Mouse (Mus musculus) adrenal gland, adult 18-20 months (tissue): ENCODE results near the gene Hsf5. TPM values are rescaled to one million over a fixed set of nuclear protein-coding genes. Genes with fewer than 3 reads are reported as not detected.

Experiments used
- DNase-seq, 2 experiments: peaks; one replicate each; pipeline ENCODE4 v3.0.0; 2021 to 2022; ENCODE audit warnings: low spot score in 2 of 2
- total RNA-seq, 2 experiments: library from RNA; stranded (reverse); gene quantifications; 1 replicate in 1 of 2; 2 replicates in 1 of 2; pipeline ENCODE4 v1.2.3; 2021

The Hsf5 gene
- total RNA-seq, 2 experiments from 2014 or later, result 0.06 to 0.07 TPM

DNA sequence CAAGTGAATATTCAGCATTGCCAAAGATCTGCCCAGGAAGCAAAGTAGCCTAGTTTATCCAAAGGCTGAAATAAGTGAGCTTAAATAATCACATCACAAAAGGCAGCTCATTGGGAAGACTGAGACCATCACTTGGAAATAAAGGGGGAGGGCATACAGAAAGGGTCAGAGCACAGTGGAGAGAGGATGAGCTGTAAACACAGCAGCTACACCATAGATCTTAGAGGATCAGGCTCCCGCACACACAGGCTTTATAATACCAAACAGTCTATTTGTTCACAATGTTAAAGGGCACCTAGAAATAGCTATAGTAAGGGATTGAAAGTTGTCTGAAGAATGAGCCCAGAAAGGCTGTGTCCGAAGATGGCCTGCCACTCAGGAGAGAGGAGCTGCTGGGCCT, 21.8 kb downstream of the Hsf5 start:
- no peak for DNase-seq

DNA sequence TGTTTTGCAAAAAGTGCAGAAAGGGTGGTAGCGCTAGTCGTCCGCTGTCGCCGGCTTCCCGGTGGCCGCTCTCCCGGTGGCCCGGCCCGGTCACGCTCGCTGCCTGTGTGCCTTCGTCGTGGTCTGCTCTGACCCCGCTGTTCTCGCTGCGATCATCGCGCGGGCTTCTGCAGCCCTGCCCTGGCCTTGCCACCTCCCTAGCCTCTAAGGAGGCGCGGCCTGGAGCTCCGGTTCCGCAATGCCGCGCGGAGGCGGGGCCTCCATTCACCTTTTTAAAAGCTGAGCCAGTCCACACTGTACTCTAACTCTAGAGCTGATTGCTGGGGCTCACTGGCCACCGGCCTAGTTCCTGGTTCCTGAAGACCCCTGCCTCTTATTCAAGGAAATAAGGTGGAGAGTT, 22.2 kb downstream of the Hsf5 start:
- DNase-seq, result peak; percentile 66 to 72

DNA sequence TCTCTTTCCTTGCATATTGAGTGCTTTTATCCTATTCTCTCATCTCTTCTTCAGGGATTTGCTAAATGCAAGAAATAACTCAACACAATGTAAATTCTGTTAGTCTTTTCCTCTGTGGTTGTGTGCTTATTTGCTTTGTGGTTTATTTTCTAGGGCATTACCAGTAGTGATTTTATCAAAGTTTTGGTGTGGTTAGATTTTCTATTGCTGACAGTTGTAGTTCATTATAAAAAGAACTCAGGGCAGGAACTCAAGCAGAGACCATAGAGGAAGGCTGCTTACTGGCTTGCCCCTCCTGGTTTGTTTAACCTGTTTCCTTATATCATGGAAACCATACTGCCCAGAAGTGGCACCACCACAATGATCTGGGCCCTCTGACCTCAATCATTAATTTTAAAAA, 25.9 kb downstream of the Hsf5 start:
- no peak for DNase-seq

DNA sequence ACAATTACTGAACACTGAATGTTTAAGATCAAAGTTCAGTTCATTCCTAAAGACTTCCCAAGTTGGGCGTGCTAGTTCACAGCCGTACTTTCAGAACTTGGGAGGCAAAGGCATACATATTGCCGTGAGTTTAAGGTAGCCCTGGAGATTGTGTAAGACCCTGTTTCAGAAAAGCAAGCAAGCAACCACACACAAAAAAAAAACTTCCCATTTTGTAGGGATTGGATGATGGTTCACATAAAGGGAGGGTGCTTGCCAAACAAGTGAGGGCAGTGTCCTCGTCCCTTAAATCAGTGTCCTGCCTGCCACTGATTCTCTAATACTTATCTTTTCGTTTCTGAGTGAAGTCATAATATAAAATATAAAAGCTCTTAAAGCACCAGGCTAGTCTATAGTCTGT, 37.7 kb downstream of the Hsf5 start:
- DNase-seq, result no peak

DNA sequence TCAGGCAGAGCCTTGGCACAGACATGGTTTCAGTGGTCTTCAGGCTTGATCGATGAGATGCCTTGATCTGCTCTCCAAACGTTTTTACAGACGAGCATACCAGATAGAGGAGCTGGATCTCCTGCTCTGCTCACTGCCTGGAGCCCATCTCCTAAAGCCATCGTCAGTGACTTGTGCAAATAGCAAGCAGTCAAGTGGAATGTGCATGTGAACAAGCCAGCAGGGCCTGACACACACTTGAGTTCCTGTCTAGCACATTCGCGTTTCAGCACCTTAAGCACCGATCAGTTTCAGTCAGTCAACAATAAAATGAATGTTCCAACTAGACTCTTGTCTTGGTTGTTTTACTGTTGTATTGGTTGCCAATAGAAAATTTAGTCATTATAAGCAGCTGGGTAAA, 42.3 kb downstream of the Hsf5 start:
- no peak for DNase-seq

DNA sequence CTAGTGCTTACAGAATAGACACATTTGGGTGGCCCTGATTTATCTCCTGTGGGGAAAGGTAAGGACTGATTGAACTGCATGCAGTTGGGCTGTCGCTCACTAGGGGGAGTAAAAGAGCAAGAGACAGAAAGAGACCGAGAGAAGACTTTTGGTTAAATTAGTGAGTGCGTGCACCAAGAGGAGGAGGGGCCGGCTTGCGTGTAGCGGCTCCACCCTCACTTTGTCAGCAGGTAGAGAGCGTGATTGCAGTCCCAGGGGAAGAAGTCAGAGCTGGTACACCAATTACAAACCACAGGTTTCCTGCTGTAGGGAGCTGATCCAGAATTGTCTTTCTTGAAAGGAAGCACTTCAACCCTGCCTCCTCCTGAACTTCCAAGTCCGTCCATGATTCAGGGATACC, 45.4 kb downstream of the Hsf5 start, which contains the start of gene Rnf43:
Gene Rnf43 (plus strand): TSS at position 316 of the 400 bp plus-strand sequence.
- DNase-seq, result peak; percentile 81

DNA sequence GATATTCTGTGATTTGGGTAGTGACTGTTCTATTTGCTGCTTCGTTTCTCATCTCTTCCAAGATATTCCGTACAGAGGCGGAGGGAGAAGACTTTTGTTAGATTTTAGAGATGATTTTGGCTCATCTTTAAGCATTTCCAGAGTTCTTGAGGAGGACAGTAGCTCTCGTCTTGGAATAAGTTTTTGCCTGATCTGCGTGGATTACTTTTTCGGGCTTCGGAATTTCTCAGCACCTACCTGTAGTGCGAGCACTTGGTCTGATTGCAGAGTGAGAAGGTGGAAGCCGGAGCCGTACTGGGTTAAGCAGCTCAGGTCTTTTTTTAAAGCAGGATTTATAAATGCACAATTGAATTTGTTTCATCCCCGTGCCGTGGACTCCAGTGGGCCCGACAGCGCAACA, 45.9 kb downstream of the Hsf5 start:
- no peak for DNase-seq

DNA sequence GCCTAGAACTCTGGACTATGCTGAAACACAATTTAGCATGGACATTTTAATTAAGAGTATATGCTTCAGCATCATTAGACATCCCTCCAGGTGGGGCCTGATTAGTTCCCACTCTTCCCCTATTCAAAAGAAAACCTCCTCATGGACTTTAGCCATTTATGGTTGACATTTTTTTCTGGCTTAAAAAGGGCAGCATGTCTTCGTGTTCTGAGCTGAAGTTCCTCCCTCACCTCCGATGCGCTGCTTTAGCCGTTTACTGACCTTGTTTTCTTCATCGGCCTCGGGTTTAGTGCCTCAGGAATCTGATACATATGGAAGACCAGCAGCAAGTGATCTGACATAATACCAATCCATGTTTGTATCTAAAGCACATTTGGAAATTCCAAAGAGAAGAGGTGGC, 47.0 kb downstream of the Hsf5 start:
- no peak for DNase-seq

DNA sequence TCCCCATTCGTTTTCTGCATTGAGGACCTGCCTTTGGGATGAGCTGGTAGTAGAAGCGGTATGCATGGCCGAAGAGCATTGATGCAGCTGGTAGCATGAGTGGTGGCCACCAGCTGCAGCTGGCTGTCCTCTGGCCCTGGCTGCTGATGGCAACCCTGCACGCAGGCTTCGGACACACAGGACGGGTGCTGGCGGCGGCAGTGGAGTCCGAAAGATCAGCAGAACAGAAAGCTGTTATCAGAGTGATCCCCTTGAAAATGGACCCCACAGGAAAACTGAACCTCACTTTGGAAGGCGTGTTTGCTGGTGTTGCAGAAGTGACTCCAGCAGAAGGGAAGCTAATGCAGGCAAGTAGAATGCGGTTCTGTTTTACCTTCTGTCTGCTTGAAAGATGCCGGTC, 47.6 kb downstream of the Hsf5 start:
- DNase-seq, result no peak

DNA sequence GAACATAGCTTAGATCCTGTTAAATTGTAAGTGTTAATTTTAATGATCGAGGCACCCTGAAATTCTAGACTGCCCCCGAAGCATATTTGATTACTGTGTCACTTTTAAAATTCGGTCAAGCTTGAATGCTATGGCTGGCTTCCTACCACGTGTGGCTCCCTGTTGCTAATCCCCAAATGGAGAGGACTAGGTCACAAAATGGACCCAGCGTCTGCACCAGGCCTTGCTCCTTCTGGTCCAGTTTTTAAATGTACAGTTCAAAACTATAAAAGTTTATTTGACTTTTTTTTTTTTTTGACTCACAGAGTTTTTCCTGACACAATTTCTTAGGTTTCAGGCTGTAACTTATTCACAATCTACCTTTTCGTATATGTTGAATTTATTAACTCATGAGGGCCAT, 48.3 kb downstream of the Hsf5 start:
- DNase-seq, result no peak

DNA sequence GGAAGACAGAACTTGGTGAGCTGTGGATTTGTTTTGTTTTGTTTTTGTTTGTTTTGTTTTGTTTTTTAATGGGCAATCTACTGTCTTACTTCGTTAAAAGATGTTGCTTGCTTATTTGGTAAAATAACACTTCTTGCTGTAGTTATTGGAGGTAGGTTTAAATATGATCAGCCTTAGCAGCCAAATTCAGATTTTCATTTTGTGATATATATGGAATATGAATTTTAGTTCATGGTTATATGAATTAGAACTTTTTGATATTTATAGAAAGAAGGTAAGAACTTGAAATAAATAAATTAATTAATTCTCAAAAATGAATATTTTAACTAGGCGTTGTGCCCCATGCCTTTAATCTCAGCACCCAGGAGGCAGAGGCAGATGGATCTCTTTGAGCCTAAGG, 48.7 kb downstream of the Hsf5 start:
- no peak for DNase-seq

DNA sequence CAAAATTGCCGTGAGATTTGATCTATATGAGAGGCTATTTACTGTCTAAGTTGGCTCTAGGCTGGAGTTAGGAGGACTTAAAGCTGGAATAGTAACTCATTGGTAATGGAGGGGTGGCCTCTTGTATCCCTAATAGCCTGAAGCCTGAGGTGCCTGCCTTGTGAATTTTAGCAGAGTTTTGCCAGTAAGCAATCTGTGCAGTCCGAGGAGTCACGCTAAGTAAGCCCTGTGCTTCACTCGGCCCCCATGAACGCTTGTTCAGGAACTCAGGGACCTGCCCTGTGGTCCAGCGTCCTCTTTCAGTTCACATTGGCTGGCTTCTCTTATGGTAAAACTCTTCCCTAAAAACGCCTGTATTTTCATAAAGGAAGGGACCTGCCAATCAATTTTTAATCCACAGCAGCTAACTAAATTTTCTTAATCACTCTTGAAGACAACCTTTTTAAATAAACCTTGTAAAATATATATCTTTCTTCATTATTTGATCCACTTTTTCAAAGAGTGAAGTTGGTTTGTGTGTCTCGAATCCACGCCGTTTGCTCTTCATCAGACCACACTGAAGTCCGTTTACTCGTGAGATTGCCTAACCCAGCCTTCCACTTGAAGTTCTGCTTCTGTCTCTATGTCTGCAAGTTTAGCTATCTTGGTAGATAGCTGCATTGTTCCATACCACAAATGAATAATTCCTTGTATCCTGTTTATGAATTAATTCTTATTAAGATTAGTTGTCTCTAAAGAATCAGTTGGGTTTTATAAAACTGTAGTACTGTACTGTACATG, 49.5 kb downstream of the Hsf5 start:
- no peak for DNase-seq

DNA sequence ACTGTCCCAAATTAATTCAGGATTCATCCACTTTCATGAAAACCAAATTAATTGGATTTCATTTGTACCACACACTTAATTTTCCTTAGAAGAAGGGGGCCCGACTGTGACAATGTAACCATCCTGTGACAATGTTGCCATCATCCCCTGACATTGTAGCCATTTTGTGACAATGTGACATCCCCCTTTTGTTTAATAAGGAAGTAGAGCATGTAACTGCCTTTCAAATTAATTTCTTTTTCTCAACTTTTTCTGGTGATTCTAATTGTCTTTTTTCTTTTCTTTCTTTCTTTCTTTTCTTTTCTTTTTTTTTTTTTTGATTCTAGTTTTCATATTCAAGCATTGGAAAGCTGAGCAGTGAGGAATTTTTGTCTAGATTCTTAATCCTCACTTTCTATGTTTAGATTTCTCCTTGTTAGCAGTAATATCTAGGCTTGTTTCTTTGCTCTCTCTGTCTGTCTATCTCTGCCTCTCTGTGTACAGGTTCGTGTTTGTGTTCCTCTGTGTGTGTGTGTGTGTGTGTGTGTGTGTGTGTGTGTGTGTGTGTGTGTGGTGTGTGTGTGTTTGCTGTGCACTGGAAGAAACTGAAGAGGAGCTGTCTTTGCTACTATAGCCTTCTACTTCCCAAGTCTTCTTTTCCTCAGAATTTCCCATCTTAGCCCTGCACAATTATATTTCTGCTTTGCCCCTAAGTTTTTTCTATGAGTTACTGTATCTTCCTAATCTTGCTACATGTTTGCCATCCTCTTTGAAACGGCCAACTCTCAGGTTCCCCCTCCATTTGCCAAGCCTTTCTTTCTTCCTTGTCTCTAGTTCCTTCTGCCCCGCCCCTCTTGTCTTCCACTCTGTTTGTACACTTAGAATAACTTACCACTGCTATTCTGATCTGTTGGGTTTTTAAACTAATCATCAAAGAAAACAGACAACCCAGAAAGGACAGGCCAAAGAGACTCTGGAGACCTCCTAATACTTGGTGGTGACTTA, 50.4 kb downstream of the Hsf5 start:
- DNase-seq, result no peak

DNA sequence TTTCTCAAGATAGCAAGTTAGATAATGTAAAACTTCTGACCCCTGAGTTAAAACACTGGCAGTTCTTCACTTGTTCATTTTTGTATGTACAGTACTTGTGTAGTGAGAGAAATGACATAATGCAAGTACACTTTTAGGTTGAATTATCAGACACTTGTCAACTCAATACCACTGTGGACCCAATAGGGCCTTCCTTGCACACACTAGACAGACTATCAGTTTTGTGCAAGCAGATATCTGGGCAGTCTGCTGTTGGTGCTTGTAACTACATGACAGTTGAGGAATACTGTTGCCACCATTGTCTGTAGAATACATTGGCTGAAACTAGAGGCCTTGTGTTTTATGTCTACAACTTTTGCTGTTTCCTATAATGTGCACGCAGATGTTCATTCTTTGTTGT, 56.3 kb downstream of the Hsf5 start:
- DNase-seq, result no peak

DNA sequence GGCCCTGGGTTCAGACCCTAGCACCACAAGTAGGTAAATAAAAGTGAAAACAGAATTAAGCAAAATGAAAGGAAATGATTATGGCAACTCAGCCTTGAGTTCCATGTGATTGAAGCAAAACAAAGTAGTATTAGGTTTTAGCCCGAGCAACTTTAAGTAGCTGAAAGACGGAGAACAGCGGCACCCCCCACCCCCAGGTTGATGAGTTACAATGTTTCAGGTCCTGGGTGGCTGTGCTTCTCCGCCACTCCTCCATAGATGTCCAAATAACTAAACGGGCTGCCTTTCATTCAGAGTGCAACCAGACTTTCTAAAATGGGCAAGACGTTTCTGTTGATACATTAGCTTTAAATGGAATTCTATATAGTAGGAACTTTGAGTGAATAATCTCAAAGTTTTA, 58.6 kb downstream of the Hsf5 start:
- no peak for DNase-seq

DNA sequence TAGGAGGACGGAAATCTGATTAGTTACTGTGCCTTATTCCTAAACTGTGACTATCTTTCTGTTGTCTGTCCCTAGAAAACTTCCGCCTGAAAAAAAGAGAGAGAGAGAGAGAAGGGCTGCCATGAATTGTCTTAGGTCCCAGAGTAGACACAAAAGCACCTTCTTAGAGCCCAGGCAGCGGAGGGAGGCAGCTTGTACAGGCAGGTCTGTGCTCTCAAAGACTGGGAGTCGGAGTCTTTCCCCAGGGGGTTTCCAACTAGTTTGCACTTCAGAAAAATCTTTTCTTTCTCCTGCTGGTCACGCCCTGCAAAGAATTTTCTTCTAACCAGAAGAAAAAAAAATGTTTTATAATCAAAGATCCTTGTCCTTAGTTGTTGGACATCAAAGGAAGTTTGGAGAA, 60.8 kb downstream of the Hsf5 start:
- DNase-seq, result no peak

DNA sequence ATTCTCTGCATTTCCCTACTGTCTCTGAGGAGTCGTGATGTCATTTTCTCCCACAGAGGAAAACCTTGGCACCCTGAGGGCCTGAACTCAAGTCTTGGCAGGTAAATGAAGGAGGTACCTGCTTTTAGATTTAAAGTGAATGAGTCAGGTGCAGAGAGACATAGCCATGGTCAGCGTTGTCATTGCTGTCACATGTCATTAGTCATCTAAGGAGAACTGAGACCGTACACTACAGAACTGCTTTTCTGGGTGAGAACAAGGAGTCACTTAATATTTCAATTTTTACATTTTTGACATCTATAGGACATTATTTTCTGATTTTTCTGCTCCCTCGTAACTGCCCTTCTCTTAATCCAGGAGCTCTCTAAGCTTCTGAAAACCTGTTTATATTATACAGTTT, 61.6 kb downstream of the Hsf5 start:
- DNase-seq, result no peak

DNA sequence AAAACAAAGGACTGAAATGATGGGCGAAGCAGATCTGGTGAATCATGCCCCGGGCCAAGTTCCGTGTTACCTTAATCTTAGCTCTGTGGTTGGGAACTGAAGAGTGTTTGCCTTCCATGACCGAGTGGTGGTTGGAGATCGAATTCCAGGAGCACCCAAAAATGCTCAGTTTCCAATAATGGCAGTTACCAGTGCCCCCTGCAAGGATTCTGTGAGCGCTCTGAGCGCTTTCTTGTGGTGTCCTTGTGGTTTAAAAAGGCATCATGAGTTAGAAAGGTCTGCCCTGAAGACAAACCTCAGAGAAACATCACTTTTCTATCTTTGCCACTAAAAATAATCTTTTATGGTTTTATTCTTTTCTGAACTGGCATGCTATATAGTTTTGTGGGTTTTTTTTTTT, 62.0 kb downstream of the Hsf5 start:
- DNase-seq, result no peak

DNA sequence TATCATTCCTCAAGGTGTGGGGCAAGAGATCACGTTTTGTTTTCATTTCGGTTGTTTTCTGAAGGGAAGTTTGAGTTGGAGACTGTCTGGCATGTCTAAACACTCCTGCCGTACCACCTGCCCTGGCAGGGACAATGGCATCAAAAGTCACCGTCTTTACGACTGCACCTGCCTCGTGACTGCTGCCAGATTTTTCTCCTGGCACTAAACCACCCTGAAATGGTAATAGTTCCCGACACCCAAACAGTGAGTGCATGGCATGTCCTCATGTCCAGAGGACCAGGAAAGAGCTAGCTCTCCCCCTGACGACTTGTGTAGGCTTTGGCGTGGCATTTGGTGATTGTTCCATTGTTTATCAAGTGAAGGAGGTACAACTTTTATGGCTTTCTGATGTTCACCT, 63.8 kb downstream of the Hsf5 start:
- DNase-seq, result no peak

DNA sequence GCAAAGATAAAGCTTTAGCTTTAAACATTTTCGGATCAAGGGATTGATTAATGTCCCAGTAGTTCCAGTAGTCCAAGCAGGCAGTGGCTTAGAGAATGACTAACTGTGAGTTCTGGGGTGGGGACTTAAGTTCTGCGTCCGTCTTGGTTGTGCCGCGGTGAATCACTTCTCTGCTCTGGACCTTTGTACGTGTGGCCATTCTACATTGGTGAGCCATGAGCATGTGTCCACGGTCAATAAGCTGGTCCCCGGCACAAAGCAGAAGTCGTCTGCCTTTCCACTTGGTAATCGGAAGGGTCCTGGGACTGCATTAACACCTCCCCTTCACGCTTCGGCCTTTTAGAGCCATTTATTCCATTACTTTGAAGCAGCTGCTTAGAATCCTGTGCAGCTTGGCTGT, 65.1 kb downstream of the Hsf5 start:
- DNase-seq, result no peak

DNA sequence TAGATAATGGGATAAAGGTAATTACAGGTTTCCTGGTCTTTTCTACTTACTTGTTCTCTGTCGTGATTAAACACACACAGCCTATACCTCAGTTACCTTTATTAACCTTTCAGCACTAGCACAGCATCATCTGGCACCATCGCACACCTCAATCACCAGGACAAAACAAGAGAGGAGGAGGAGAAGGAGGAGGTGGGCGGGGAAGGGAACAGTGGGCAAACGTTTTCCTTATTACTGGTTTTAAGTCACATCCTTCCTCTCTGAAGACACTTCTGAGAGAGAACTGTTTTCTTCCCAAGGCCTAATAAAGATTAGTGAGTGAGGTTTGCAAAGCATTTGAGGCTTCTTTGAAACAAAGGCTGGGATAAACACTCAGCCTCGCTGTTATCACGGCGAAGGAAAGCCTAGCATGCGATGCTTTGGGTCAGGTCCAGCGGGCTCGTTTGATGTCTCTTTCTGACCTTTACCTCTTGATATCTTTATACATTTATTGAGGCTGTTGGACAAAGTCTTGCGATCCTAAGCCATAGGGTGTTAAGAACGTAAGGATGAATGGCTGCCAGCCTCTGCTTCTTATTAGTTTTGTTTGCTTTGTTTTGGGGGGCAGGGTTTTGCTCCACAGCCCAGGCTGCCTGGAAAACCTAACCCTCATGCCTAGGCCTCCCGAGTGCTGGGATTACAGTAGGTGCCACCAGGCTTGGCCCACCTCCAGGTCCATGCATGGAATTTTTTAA, 66.0 kb downstream of the Hsf5 start:
- no peak for DNase-seq

DNA sequence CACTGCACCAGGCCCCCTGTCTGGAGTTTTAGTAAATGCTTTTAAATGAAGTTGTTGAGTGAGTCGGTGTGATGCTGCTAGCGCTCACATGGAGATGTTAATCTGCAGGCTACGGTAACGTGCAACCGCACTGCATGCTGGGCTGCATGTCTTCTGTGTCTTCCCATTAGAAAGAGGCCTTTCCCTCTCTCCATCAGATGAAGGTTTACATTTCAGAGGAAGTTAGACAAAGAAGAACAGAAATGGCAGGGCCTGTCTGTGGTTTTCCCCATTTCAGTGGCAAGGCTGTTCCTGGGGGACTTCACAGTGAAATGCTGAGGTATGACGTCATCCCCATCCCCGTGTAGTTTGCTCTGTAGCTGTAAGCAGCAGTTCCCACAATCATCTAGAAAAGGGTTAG, 69.4 kb downstream of the Hsf5 start:
- DNase-seq, result no peak
